Mouse (Mus musculus) ES-E14 (cell line): ENCODE measurements around the gene Cygb. TPM values are rescaled to one million over a fixed set of nuclear protein-coding genes. Genes with fewer than 3 reads are reported as not detected.

Source experiments
- DNase-seq: peaks from one replicate; pipeline ENCODE4 v3.0.0-alpha.2; 2013; ENCODE audit warnings: low read depth, low spot score
- H3K27ac ChIP-seq: 2 replicates; pipeline ENCODE4 v1.5.1; 2012; ENCODE audit warnings: low read depth, mild to moderate bottlenecking, low read length, moderate library complexity, mixed read lengths; ENCODE audit not compliant: poor library complexity, insufficient read depth, severe bottlenecking
- H3K36me3 ChIP-seq: 2 replicates; pipeline ENCODE4 v1.6.1; 2012; ENCODE audit warnings: mild to moderate bottlenecking, low read length, moderate library complexity, mixed read lengths; ENCODE audit not compliant: control insufficient read depth, poor library complexity, insufficient read depth, severe bottlenecking
- H3K4me1 ChIP-seq, 2 experiments: fragments of 150-350 bp in 1 of 2; sonication (generic) in 1 of 2; 2 replicates each; pipeline ENCODE4 v1.6.1; 2012; ENCODE audit warnings: low read length in 2 of 2, mild to moderate bottlenecking in 1 of 2, mixed read lengths in 1 of 2; ENCODE audit not compliant: control insufficient read depth in 2 of 2, insufficient read depth in 2 of 2, poor library complexity in 1 of 2
- H3K4me3 ChIP-seq, 2 experiments: fragments of 150-350 bp in 1 of 2; sonication (generic) in 1 of 2; 2 replicates each; pipeline ENCODE4 v1.5.1; 2012; ENCODE audit warnings: low read length in 2 of 2, low read depth in 1 of 2, mild to moderate bottlenecking in 1 of 2, mixed read lengths in 1 of 2; ENCODE audit not compliant: insufficient read depth in 1 of 2, poor library complexity in 1 of 2, severe bottlenecking in 1 of 2
- H3K9ac ChIP-seq: 2 replicates; pipeline ENCODE4 v1.6.1; 2012; ENCODE audit warnings: low read depth, mild to moderate bottlenecking, low read length, mixed read lengths; ENCODE audit not compliant: poor library complexity, insufficient read depth, severe bottlenecking
- H3K9me3 ChIP-seq: fragments of 150-350 bp; sonication (generic); 2 replicates; pipeline ENCODE4 v1.6.1; 2012; ENCODE audit warnings: low read depth, mild to moderate bottlenecking, low read length; ENCODE audit not compliant: control insufficient read depth, insufficient read depth
- CHD2 ChIP-seq: IDR thresholded peaks from 2 replicates; pipeline ENCODE4 v1.6.1; 2014; ENCODE audit warnings: mild to moderate bottlenecking, low read depth, low read length, inconsistent platforms
- HCFC1 ChIP-seq: IDR thresholded peaks from 2 replicates; pipeline ENCODE4 v1.6.1; 2012; ENCODE audit warnings: low read length, inconsistent platforms, borderline replicate concordance; ENCODE audit not compliant: insufficient read depth
- MAFK ChIP-seq: IDR thresholded peaks from 2 replicates; pipeline ENCODE4 v1.6.1; 2014; ENCODE audit warnings: mild to moderate bottlenecking, low read depth, low read length, inconsistent platforms; ENCODE audit not compliant: insufficient read depth
- ZC3H11A ChIP-seq: IDR thresholded peaks from 2 replicates; pipeline ENCODE4 v1.6.1; 2012; ENCODE audit warnings: low read depth, mild to moderate bottlenecking, inconsistent platforms, low read length, borderline replicate concordance
- ZNF384 ChIP-seq: IDR thresholded peaks from 2 replicates; pipeline ENCODE4 v1.6.1; 2012; ENCODE audit warnings: low read depth, low read length, inconsistent platforms
- in situ Hi-C, 2 experiments: fragments of 600-800 bp; cut with MboI; formaldehyde crosslinking; loops; one replicate each; pipeline ENCODE4 v1.15.1; 2025; ENCODE audit warnings: low sequenced_read_pairs in 2 of 2, inconsistent platforms in 1 of 2; ENCODE audit not compliant: unreplicated experiment in 2 of 2
- total RNA-seq: library from RNA; depleted of rRNA; stranded (reverse); fragments of 300-350 nt; gene quantifications from 2 replicates; pipeline ENCODE4 v1.2.3, GENCODE M21; 2012

Gene Cygb
- total RNA-seq, 1 experiment, result 0.40 TPM

DNA sequence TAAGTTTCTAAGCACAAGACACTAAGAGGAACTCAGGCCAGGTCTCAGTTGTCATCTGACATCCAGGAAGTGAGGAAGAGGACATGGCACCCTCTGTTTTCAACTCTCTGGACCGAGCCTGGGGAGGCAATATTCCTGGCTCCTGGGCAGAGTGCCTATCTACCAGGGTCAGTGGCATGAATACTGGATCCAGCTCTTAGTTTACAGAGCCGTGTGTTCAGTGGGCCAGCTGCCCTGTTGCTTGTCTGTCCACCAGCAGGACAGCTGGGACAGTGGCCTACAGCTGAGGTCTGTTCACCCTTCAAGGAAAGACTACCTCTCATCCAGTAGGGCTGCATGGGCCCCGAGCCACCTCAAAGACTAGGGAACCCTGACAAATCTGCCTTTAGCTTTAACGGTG, 27.0 kb upstream of the Cygb start:
- no peak for TF ChIP-seq ZC3H11A
- no peak for TF ChIP-seq ZNF384
- TF ChIP-seq CHD2, result no peak
- TF ChIP-seq MAFK, result no peak
- no peak for TF ChIP-seq HCFC1
- Histone ChIP-seq H3K4me3 (no peak overlapping the region), H3K27ac (no peak overlapping the region), H3K9me3 (no peaks in the 10 kb centered on the region), H3K4me1 (peaks cover 0 to 20% of the 10 kb centered on the region in 2 experiments; a peak in 2 of 4 replicates), H3K36me3 (peaks cover 57% of the 10 kb centered on the region), H3K9ac (no peak overlapping the region)
- in situ Hi-C loops, result no loop called here
- no peak for DNase-seq

GRCm38 (mm10) chr11:116680321-116681091, 26.4 kb upstream of the Cygb start:
- H3K27ac ChIP-seq, result no peak overlapping the region
- H3K9ac ChIP-seq, result no peak overlapping the region
- H3K36me3 ChIP-seq, result peaks cover 56% of the 10 kb centered on the region
- in situ Hi-C loops, result no loop called here
- no peaks in the 10 kb centered on the region for H3K9me3 ChIP-seq
- no peak for DNase-seq
- no peak overlapping the region for H3K4me3 ChIP-seq
- peaks cover 0 to 22% of the 10 kb centered on the region in 2 experiments; a peak in 2 of 4 replicates for H3K4me1 ChIP-seq
- TF ChIP-seq HCFC1 (no peak), CHD2 (no peak), ZC3H11A (no peak), MAFK (no peak), ZNF384 (no peak)

GRCm38 (mm10) chr11:116679148-116679547, 25.0 kb upstream of the Cygb start:
- TF ChIP-seq CHD2 (0 out of 2 replicates have a peak, but pooled peaks have one; percentile 28), ZC3H11A (no peak)
- in situ Hi-C loops, result no loop called here
- H3K9ac ChIP-seq, result no peak overlapping the region
- DNase-seq, result no peak
- H3K4me3 ChIP-seq, result no peak overlapping the region
- H3K27ac ChIP-seq, result no peak overlapping the region
- H3K9me3 ChIP-seq, result no peaks in the 10 kb centered on the region
- peaks cover 0 to 22% of the 10 kb centered on the region in 2 experiments; a peak in 2 of 4 replicates for H3K4me1 ChIP-seq
- H3K36me3 ChIP-seq, result peaks cover 62% of the 10 kb centered on the region

DNA sequence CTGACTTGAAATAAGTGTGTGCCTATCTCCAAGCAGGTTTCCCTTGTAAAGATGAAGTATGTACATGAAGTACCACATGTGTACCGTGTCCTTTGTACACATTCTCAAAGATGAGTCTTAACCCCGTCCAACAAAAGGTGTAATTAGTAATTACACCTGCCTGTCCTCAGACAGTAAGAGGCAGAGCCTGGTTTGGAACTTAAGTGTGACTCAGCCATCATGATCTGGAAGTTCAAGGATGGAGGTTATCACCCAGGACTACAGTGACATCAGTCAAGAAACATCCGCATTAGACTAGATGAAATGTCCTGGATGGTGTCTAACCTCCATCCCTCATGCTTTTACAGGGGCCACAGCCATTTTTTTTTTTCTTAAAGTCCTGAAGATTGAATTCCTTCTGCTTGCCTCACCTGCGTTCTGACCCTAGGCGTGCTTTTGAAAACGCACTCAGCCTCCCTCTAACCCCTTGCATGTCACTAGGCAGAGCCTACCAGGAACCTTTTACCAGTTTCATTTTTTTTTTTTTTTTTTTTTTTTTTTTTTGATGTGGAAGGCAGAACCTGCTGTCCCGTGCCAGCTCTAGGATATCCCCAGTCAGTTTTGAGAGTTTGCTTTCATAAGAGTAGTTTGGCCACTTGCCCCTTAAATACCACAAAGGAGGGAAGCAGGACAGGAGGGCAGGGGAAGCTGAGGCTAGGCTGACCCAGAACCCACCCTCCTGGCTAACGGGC, 23.8 kb upstream of the Cygb start:
- no peak for DNase-seq
- H3K4me3 ChIP-seq, result no peak overlapping the region
- no peak for TF ChIP-seq HCFC1
- TF ChIP-seq MAFK, result no peak
- no peak for TF ChIP-seq ZNF384
- no peak for TF ChIP-seq ZC3H11A
- no peak for TF ChIP-seq CHD2
- no peaks in the 10 kb centered on the region for H3K9me3 ChIP-seq
- H3K4me1 ChIP-seq, result peaks cover 0 to 29% of the 10 kb centered on the region in 2 experiments; a peak in 2 of 4 replicates
- in situ Hi-C loops, result no loop called here
- H3K27ac ChIP-seq, result no peak overlapping the region
- H3K36me3 ChIP-seq, result peaks cover 67% of the 10 kb centered on the region
- no peak overlapping the region for H3K9ac ChIP-seq
